Mouse (Mus musculus) brain, embryonic 18.5 days (tissue): ENCODE measurements around the gene Lrch1.
A peak's percentile ranks its signal among the peaks of the same experiment; 100 is the strongest.

Experiments
- DNase-seq: peaks from one replicate; pipeline ENCODE4 v3.0.0-alpha.2; 2012; ENCODE audit warnings: low read depth, low spot score

Gene Lrch1

GRCm38 (mm10) chr14:74922039-74922736, 25.5 kb downstream of the Lrch1 start:
- no peak for DNase-seq

GRCm38 (mm10) chr14:74921471-74921870, 26.2 kb downstream of the Lrch1 start:
- no peak for DNase-seq

GRCm38 (mm10) chr14:74919132-74919531, 28.5 kb downstream of the Lrch1 start:
- DNase-seq = no peak

GRCm38 (mm10) chr14:74918521-74919103, 29.1 kb downstream of the Lrch1 start:
- no peak for DNase-seq

- DNase-seq = no peak
Observed at GRCm38 (mm10) chr14:74917504-74918124, 30.1 kb downstream of the Lrch1 start.

DNA sequence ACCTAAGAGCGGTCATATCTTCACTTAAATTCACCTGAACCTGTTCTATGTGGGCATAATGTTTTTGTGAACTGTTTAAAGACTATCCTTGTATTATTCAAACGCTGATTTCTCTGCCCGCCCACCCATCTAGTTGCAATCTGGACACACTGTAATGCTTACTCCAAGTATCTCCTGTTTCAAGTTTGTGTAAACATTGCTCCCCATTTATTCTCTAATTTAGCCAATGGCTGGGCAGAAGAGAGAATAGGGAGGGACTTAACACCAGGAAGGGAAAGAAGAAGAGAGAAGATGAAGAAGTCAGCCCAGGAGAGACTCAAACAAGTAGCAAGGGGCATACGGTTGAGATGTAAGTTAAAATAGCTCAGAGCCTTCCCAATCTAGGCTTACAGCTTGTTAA, 31.0 kb downstream of the Lrch1 start:
- DNase-seq = no peak

GRCm38 (mm10) chr14:74916075-74916474, 31.6 kb downstream of the Lrch1 start:
- no peak for DNase-seq

GRCm38 (mm10) chr14:74915658-74916057, 32.0 kb downstream of the Lrch1 start:
- no peak for DNase-seq

- no peak for DNase-seq
Observed at GRCm38 (mm10) chr14:74915025-74915424, 32.7 kb downstream of the Lrch1 start.

GRCm38 (mm10) chr14:74913381-74914230, 34.1 kb downstream of the Lrch1 start:
- DNase-seq = no peak

DNA sequence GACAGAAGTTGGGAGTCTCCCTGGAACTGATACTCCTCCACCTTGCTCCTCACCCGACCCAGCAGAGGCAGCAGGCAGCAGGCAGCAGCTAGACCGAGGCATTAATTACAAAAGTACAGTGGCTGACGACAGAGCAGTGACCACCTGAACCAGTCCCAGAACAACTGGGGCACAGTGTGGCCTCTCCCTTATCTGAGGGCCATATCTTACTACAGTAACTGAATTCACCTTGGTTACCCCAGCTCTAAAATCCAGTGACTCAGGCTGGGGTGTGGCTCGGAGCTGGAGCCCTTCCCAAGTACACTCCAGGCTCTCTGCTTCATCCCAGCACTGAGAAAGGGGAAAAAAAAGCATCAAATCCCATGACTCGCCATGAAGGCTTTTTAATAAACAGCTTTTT, 37.3 kb downstream of the Lrch1 start:
- no peak for DNase-seq

GRCm38 (mm10) chr14:74909021-74909420, 38.7 kb downstream of the Lrch1 start:
- no peak for DNase-seq

- DNase-seq = no peak
Observed at GRCm38 (mm10) chr14:74908250-74908649, 39.4 kb downstream of the Lrch1 start.

GRCm38 (mm10) chr14:74907706-74908105, 40.0 kb downstream of the Lrch1 start:
- DNase-seq = peak; percentile 46

- DNase-seq = no peak
Observed at GRCm38 (mm10) chr14:74905990-74906389, 41.7 kb downstream of the Lrch1 start.

DNA sequence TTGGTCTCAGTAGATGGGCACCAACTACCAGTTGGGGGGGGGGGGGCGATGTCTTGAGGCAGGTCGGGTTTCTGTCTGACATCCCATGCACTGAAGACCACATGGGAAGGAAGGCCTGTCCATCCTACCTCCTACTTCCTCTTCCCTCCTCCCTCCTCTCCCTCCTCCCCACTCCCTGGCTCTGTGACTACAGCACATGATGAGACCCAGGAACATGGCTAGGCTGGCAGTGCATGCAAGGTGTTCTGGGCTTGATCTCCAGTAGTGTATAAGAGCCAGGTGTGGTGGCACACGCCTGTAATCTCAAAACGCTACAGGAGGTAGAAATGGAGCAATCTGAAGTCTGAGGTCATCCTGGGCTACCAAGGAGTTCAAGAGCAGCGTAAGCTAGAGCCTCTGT, 43.2 kb downstream of the Lrch1 start:
- no peak for DNase-seq

DNA sequence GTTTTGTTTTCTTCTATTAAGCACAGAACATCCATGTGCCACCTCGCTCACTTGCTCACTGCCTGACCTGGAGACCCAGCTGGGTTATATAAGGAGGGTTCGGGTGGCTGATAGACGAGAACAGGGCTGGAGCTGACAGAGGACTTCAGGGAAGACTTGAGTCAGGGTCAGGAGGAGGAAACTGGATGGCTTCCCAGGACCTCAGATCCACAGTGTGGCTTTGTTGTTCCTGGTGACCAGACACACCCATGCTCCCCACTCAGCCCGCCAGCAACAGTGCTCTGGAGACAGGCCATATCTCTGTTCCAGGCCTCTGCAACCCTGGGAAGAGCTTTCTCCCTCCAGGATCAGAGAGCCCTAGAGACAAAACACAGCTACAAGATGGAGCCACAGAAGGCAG, 44.6 kb downstream of the Lrch1 start:
- no peak for DNase-seq

DNA sequence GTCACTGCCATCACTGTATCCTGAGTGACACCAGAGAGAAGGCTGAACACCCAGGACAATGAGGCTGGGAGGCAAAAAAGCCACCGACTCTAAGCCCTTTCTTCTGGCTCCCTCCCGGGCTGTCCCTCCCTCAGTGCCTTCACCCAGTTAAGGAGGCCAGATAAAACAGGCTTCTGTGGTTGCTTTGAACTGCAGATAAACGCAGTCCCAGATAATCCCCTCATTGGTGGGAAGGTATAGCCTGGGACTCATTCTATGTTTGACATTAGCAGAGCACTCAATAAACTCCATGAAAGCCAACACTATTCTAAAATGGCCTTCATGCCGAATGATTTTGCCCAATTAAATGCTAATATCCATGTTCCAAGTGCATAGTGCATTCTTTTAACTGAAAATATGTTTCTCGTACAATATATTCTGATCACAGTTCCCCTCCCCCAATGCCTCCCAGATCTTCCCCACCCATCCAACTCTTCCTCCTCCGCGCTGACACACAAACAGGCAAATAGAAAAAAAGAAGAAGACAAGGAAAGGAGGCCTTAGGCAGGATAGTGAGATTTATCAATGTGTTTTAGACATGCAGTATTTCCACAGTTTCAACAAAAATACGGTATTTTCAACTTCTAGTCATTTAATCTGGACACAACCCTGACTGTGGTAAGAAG, 46.8 kb downstream of the Lrch1 start:
- DNase-seq = no peak

DNA sequence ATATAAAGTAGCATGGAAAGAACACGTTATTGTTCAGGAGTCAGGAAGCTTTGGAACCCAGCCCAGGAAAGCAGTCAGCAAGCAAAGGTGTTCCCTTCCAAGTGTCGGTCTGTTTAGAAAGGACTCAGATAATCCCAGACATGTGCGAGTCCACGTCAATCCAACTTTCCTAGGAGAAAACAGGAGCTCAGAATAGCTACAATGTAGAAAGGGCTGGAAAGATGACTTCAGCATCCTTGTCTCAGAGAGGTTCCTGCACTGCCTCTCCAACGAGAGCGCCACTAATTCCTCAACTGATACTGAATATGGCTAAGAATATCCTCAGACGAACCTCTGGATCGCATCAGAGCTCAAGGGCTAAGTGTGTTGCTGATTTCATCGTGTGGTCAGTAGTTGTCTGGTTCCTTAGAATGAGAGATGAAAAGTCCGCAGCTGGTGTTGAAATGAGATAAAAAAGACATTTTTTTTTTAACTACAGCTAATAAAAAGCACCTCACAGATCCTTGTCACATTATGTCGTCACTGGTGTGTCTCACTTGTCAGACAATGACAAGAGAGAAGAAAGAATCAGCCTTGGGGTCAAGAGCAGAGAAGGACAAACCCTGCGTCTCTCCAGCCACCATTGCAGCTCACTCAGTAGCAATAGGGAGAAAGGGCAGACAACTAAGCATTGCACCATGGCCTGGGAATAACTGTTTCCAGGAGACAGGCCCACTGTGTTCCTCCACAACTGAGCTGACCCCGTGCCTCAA, 47.5 kb downstream of the Lrch1 start:
- DNase-seq = no peak

GRCm38 (mm10) chr14:74898939-74899338, 48.7 kb downstream of the Lrch1 start:
- DNase-seq = no peak

GRCm38 (mm10) chr14:74893693-74894092, 54.0 kb downstream of the Lrch1 start:
- DNase-seq = peak; percentile 16
